Mouse (Mus musculus): ENCODE measurements around the gene Wdr34. TPM values are rescaled to one million over a fixed set of nuclear protein-coding genes. Genes with fewer than 3 reads are reported as not detected.
A peak's percentile ranks its signal among the peaks of the same experiment; 100 is the strongest.

Gene Wdr34
- polyA plus RNA-seq, 1 experiment from 2014 or later = 49.6 TPM

DNA sequence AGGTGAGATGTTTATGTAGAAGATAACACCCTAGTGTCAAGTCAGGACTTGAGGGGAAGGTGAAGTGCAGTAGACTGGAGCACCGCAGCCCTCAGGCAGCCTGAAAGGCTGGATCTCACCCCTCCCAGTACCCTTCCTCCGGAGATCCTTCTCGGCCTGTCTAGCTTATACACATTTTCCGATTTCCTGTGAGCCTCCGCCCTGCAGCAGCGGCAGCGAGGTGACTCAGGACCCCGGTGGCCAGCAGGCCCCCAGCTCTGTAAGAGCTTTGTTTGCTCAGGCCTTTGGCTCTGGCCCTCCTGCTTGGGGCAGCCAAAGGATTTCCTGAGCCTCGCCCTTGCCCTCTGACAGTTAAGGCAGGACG lies 29.6 kb upstream of the Wdr34 start:
- ATAC-seq (ENCODE audit: low read depth) = no peak

DNA sequence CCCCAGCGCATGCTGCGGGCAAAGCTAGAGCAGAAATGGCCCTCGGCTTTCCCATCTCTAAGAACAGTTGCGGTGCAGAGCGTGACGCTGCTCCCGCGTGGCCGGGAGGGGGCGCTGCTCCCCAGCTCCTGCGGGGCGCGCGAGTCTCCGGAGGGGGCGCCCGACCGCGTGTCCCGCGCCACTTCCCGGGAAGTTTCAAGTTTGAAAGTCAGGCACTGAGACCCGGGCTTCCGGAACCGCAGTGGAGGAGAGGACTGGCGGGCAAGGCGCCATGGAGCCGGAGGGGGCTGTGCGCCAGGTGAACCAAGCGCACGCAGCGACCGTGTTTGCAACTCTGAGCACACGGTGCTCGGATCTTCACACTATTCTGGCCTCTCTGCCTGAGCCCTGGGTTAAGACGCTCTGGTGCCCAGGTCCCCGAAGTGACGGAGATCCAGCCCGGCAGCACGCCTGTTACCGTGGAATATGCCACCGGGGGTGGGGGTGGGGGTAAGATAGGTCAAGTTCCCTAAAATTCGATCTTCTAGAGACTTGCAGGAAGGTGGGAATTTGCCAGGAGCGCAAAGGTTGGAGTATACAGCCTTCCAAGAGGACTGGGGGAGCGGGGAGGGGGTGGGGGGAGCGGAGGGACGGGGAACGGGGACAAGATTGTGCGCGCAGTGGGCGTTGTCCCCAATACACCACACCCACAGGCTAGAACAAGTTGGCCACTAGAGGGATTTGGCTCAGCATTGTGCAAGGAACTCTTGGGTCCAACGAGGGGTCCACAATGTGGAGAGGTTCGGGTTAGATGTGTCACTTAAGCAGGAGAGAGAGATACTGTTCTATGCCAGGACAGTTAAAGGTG lies 29.0 kb upstream of the Wdr34 start, which contains the start of gene Pkn3:
Pkn3 (plus strand) TSS at position 183 of the 847 bp plus-strand sequence.
- H3K9me3 ChIP-seq = no peaks in the 10 kb centered on the region
- H3K4me2 ChIP-seq = peak within 1 kb of the TSS; percentile 83
- peaks cover 17% of the 10 kb centered on the region for H3K4me1 ChIP-seq (replicated peaks)
- H3K27ac ChIP-seq (replicated peaks) = 0 out of 2 replicates have a peak within 1 kb of the TSS, but pooled peaks have one; percentile 65
- H3K27me3 ChIP-seq = no peaks in the 10 kb centered on the region
- peak within 1 kb of the TSS; percentile 54 for H3K9ac ChIP-seq
- ATAC-seq (ENCODE audit: low read depth) = peak; percentile 77
- peaks cover 14% of the 10 kb centered on the region for H3K36me3 ChIP-seq
- WGBS = 1% methylated on average over 53 of the region's 53 CpGs
- peak within 1 kb of the TSS; percentile 45 for H3K4me3 ChIP-seq

More for the DNA sequence above, 29.6 kb upstream of the Wdr34 start:
- Histone ChIP-seq H3K9me3 (no peaks in the 10 kb centered on the region), H3K4me3 (peak overlapping the region; percentile 45; the same call in 1 of the 2 replicates), H3K4me1 (replicated peaks) (peaks cover 17% of the 10 kb centered on the region), H3K27ac (replicated peaks) (no peak overlapping the region), H3K4me2 (peak overlapping the region; percentile 83), H3K36me3 (peaks cover 8% of the 10 kb centered on the region), H3K9ac (peak overlapping the region; percentile 54; the same call in 1 of the 2 replicates), H3K27me3 (no peaks in the 10 kb centered on the region)
- WGBS = 23% methylated on average over 10 of the region's 10 CpGs

DNA sequence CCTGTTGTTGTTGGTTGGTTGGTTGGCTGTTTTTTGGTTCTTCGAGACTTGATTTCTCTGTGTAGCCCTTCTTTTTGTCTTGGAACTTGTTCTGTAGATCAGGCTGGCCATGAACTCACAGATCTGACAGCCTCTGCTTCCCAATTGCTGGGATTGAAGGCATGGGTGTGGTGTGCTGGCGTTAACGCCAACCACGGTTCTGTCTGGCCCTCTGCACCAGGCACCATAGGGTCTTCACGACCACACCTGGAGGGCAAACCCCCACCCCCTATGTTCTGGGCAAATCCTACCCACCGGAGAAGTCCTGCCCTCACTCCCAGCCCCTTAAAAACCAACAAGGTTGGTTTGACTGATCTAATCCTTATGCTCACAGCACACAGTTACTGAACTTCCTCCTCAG lies 28.3 kb upstream of the Wdr34 start:
- H3K9me3 ChIP-seq = no peaks in the 10 kb centered on the region
- peaks cover 17% of the 10 kb centered on the region for H3K4me1 ChIP-seq (replicated peaks)
- peaks cover 19% of the 10 kb centered on the region for H3K36me3 ChIP-seq
- 69% methylated on average over 6 of the region's 6 CpGs for WGBS
- peak overlapping the region; percentile 83 for H3K4me2 ChIP-seq
- ATAC-seq (ENCODE audit: low read depth) = peak; percentile 17; the same call in 1 of the 2 replicates
- no peak overlapping the region for H3K27ac ChIP-seq (replicated peaks)
- H3K4me3 ChIP-seq = peak overlapping the region; percentile 45
- no peaks in the 10 kb centered on the region for H3K27me3 ChIP-seq
- H3K9ac ChIP-seq = peak overlapping the region; percentile 54

DNA sequence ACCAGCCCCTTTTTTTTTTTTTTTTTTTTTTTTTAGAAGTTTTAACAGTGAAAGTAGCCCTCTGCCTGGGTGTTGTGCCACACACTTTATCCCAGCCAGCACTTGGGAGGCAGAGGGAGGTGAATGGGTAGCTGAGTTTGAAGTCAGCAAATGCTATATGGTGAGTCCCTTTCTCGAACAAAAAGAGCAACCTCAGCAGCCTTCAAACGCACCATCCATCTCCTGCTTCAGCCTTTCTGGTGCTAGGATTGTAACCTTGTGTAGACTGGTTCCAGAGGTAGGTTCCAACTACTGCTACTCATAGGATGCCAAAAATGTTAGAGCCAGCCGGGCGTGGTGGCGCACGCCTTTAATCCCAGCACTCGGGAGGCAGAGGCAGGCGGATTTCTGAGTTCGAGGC lies 27.8 kb upstream of the Wdr34 start:
- peaks cover 23% of the 10 kb centered on the region for H3K36me3 ChIP-seq
- H3K4me1 ChIP-seq (replicated peaks) = peaks cover 17% of the 10 kb centered on the region
- WGBS = 90% methylated on average over 9 of the region's 9 CpGs
- H3K4me3 ChIP-seq = no peak overlapping the region
- ATAC-seq (ENCODE audit: low read depth) = no peak
- H3K9ac ChIP-seq = no peak overlapping the region
- no peak overlapping the region for H3K4me2 ChIP-seq
- H3K9me3 ChIP-seq = no peaks in the 10 kb centered on the region
- no peaks in the 10 kb centered on the region for H3K27me3 ChIP-seq
- no peak overlapping the region for H3K27ac ChIP-seq (replicated peaks)

DNA sequence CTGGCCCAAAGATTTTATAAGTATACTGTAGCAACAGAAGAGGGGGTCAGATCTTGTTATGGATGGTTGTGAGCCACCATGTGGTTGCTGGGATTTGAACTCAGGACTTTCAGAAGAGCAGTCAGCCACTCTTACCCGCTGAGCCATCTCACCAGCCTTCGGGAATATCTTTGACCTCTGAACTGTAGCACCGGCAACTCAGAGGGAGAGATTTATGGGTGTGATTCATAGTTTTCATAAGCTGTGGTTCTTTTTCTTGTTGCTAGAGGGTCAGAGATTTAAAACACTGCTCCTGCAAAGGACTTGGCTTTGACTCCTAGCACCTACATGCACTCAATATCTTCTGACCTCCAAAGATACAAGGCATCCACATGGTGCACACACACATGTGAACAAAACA lies 26.9 kb upstream of the Wdr34 start:
- Histone ChIP-seq H3K27me3 (no peaks in the 10 kb centered on the region), H3K9ac (no peak overlapping the region), H3K4me3 (no peak overlapping the region), H3K27ac (replicated peaks) (no peak overlapping the region), H3K9me3 (no peaks in the 10 kb centered on the region), H3K4me2 (no peak overlapping the region), H3K36me3 (peaks cover 25% of the 10 kb centered on the region), H3K4me1 (replicated peaks) (peaks cover 17% of the 10 kb centered on the region)
- ATAC-seq (ENCODE audit: low read depth) = no peak
- WGBS = 56% methylated on average over 3 of the region's 3 CpGs

DNA sequence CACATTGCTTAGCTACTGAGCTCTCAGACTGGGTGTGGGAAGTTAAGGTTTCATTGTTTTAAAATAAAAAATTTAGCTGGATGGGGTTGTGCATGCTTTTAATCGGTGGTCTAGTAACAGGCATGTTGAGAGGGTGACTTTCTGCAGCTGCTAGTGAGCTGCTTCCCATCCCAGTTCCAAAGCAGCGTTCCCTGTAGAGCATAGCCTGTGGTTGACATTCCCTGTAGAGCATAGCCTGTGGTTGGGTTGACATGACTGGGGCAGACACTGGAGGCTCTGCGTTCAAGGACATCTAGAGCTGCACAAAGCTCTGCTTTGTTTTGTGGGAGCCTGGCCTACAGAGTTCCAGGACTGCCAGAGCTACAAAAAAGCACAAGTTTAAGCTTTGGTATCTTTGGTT lies 24.6 kb upstream of the Wdr34 start:
- no peak for ATAC-seq (ENCODE audit: low read depth)
- H3K36me3 ChIP-seq = peaks cover 48% of the 10 kb centered on the region
- no peak overlapping the region for H3K9ac ChIP-seq
- H3K4me1 ChIP-seq (replicated peaks) = peaks cover 18% of the 10 kb centered on the region
- H3K4me3 ChIP-seq = no peak overlapping the region
- no peak overlapping the region for H3K27ac ChIP-seq (replicated peaks)
- no peaks in the 10 kb centered on the region for H3K27me3 ChIP-seq
- WGBS = 79% methylated on average over 3 of the region's 3 CpGs
- H3K9me3 ChIP-seq = no peaks in the 10 kb centered on the region
- no peak overlapping the region for H3K4me2 ChIP-seq

DNA sequence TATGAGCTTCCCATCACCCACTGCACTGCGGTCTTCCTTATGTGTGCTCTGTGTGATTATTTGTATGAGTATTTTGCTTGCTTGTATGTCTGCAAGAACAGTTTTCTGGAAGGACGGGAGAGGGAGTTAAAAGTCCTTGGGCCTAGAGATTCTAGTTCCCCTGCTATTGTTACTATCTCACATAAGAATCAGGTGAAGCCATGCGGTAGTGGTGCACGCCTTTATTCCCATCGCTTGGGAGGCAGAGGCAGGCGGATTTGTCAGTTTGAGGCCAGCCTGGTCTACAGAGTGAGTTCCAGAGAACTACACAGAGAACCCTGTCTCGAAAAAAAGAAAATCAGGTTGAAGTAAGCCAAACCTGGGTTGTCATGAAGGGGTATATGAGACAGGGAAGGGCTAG lies 24.2 kb upstream of the Wdr34 start:
- Histone ChIP-seq H3K36me3 (peaks cover 49% of the 10 kb centered on the region), H3K9ac (no peak overlapping the region), H3K4me2 (no peak overlapping the region), H3K9me3 (no peaks in the 10 kb centered on the region), H3K4me1 (replicated peaks) (peaks cover 18% of the 10 kb centered on the region), H3K27me3 (no peaks in the 10 kb centered on the region), H3K4me3 (no peak overlapping the region), H3K27ac (replicated peaks) (no peak overlapping the region)
- ATAC-seq (ENCODE audit: low read depth) = no peak
- 77% methylated on average over 7 of the region's 7 CpGs for WGBS

DNA sequence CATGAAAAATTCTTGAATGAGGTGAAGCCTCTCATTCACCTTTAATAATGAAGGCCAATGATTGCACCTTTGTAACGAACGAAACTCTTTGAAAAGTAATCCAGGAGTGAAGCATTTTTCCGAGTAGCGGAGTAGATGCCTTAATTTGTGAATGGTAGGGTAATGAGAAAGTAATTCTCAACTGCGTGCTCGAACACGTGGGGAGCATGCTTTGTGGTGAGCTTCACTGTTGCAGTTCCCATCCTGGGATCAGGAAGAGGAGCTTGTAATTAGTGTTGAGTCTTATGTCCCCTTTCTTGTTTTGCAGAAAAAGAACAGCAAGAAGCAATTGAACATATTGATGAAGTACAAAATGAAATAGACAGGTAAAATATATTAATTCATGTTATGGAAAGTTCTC lies 19.3 kb upstream of the Wdr34 start:
- Histone ChIP-seq H3K27ac (replicated peaks) (no peak overlapping the region), H3K4me1 (replicated peaks) (peaks cover 31% of the 10 kb centered on the region), H3K9me3 (no peaks in the 10 kb centered on the region), H3K4me3 (peak overlapping the region; percentile 100), H3K36me3 (peaks cover 38% of the 10 kb centered on the region), H3K4me2 (peak overlapping the region; percentile 75), H3K27me3 (no peaks in the 10 kb centered on the region), H3K9ac (peak overlapping the region; percentile 99)
- WGBS = 23% methylated on average over 7 of the region's 7 CpGs
- no peak for ATAC-seq (ENCODE audit: low read depth)

DNA sequence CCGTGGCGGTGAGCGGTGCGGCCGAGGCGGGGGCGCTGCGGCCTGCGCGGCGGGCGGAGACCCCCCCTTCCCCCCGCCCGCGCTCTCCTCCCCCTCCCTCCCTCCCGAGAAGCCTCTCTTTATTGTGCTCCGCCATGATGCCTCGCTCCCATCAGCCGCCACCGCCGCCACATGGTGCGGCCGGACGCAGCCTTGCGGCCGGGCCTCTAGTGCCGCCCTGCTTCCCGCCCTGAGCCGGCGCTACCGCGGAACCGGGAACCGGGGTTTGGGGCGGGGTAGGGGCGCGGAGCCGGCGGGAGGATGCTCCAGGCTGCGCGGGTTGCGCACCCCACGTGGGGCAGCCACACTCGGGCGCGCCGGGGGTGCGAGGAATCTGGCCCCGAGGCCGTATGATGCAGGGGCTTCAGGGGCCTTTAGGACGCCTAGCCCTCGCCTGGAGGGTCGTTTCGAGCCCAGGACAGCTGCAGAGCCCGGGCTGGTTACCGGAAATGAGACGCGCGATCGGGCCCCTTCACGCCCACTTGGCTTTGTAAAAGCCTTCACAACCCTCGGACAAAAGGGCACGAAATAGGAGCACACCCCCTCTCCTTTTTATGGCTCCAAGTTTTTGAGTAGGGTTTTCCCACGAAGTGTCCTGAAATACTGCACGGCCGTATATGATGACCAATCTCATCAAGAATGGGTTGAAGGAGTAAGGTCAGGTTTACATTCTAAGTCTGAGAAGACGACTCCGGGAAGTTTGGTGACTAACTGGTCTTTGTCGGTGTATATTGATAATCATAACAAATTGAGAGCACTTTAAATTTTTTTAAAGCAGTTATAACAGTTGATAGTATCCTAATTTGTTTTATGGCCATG lies 18.6 kb upstream of the Wdr34 start:
- H3K4me2 ChIP-seq = peak overlapping the region; percentile 75
- H3K27me3 ChIP-seq = no peaks in the 10 kb centered on the region
- H3K4me3 ChIP-seq = peak overlapping the region; percentile 100
- H3K4me1 ChIP-seq (replicated peaks) = peaks cover 38% of the 10 kb centered on the region
- peak overlapping the region; percentile 99 for H3K9ac ChIP-seq
- H3K36me3 ChIP-seq = peaks cover 31% of the 10 kb centered on the region
- ATAC-seq (ENCODE audit: low read depth) = peak; percentile 60
- under 1% methylated on average over 51 of the region's 69 CpGs for WGBS
- peak overlapping the region; percentile 100 for H3K27ac ChIP-seq (replicated peaks)
- no peaks in the 10 kb centered on the region for H3K9me3 ChIP-seq

DNA sequence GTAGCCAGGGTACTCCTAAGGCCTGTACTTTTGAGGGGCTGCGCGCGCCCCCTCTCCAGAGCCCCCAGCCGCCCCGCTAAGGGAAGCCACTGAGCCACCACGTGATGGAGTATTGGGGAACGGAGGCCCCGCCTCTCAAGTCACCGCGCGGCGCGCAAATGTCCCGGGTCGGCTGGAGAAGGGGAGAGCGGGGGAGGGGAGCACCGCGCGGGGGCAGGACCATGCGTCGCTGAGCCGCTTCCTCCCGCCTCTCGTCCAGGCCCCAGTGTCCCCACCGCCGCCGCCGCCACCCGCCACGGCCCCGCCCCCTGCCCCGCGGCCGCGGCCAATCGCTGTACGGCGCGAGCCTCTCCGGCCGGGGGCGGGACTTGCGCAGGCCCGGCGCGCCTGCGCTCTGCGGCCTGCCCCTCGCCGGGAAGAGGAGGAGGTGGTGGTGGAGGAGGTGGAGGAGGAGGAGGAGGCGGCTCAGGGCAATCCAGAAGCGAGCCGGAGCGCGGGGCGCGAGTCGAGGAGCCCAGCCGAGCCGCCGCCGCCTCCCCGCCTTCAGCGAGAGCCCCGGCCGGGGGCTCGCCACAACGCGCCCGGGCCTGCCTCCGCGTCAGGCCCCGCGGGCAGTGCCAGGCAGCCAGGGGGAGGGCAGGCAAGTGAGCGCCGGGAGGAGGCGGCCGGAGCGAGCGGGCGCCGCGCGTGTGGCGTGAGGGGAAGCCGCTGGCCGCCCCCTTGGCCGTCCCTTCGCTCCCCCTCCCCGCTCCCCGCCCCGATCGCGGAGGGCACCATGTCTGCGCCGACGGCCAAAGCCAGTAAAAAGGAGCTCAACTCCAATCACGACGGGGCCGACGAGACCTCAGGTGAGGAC lies 17.6 kb upstream of the Wdr34 start:
- Histone ChIP-seq H3K4me3 (peak overlapping the region; percentile 100), H3K36me3 (peaks cover 27% of the 10 kb centered on the region), H3K27ac (replicated peaks) (peak overlapping the region; percentile 100), H3K9ac (peak overlapping the region; percentile 99), H3K27me3 (no peaks in the 10 kb centered on the region), H3K4me2 (peak overlapping the region; percentile 75), H3K9me3 (no peaks in the 10 kb centered on the region), H3K4me1 (replicated peaks) (peaks cover 46% of the 10 kb centered on the region)
- peak; percentile 95 for ATAC-seq (ENCODE audit: low read depth)
- WGBS = under 1% methylated on average over 37 of the region's 101 CpGs

DNA sequence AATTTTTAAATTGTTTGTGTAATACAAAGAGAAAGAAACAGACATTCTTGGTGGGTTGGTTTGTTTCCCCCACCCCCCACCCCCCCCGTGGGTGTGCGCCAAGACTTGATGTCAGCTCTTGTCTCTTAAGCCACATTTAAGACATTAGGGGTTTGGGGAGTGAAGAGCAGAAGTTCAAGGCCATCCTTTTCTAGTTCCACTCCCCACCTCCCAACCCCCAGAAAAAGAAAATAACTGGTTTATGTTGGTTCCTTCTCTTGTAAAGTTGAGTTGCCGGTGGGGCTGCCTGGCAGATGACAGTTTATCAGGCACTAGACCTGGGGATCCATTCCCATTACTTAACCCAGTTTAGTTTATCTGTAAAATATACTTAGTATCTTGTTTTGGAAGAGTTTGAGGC lies 15.6 kb upstream of the Wdr34 start:
- no peak overlapping the region for H3K9ac ChIP-seq
- no peak overlapping the region for H3K4me2 ChIP-seq
- ATAC-seq (ENCODE audit: low read depth) = no peak

More for the DNA sequence above, 15.6 kb upstream of the Wdr34 start:
- no peak overlapping the region for H3K27ac ChIP-seq (replicated peaks)
- peaks cover 11% of the 10 kb centered on the region for H3K36me3 ChIP-seq
- peaks cover 46% of the 10 kb centered on the region for H3K4me1 ChIP-seq (replicated peaks)
- no peaks in the 10 kb centered on the region for H3K9me3 ChIP-seq
- no peak overlapping the region for H3K4me3 ChIP-seq
- 29% methylated on average over 3 of the region's 3 CpGs for WGBS
- no peaks in the 10 kb centered on the region for H3K27me3 ChIP-seq

Data from neural tube, embryonic 13.5 days (tissue).